In the genomic region with DNA sequence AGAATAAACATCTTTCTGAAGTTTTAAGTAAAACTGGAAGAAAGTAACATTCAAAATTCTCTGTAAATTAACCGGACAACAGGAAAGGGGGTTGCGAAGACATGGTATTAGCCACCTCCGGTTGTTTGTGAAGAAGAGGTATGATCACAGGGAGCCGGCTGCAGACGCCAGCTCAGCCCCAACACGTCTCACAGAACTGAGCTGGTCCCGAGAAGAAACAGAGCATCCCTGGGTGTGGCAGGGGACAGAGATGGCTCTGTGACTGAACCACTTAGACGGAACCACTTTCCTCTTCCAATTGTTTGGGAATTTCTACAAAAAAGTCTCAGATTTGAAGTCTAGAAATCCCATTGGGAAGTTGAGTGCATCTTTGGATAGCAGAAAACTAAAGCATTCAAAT, we compare ENCODE assay signal across 26 mouse cellular contexts. TPM values are rescaled to one million over a fixed set of nuclear protein-coding genes. Genes with fewer than 3 reads are reported as not detected.
DNase-seq lines count a peak whose midpoint lies in the region; ATAC-seq and TF ChIP-seq lines count a peak whose summit lies in the region.
"Had no signal": no experiment of that assay in that cellular context is flagged by ENCODE, and none has a peak within 500 bp of the region (broad histone marks: within the 10 kb centered on the region; RNA-seq: fewer than 3 reads in every experiment).

No protein-coding gene starts in this region.

- peak overlapping the region; percentile 20; the same call in 1 of the 2 replicates for H3K4me3 ChIP-seq in liver, embryonic 11.5 days (ENCODE audit: low read depth, low read length)
- H3K4me3 ChIP-seq in liver, postnatal 0 days (ENCODE audit: low read depth, low read length) = no peak overlapping the region
- no peak overlapping the region for H3K4me3 ChIP-seq in midbrain, postnatal 0 days (ENCODE audit: low read depth, low read length)
- H3K4me3 ChIP-seq: embryonic facial prominence, embryonic 10.5 days; heart, embryonic 12.5 days; limb, embryonic 13.5 days had no signal

- no peaks in the 10 kb centered on the region for H3K36me3 ChIP-seq in liver, embryonic 11.5 days (ENCODE audit: control insufficient read depth, insufficient read depth, low read length)
- H3K36me3 ChIP-seq in liver, postnatal 0 days (replicated peaks; ENCODE audit: insufficient read depth, low read length) = no peaks in the 10 kb centered on the region
- H3K36me3 ChIP-seq in midbrain, postnatal 0 days (ENCODE audit: insufficient read depth, low read length) = no peaks in the 10 kb centered on the region
- H3K36me3 ChIP-seq: embryonic facial prominence, embryonic 10.5 days; forebrain, embryonic 15.5 days; heart, embryonic 12.5 days; limb, embryonic 13.5 days had no signal

- H3K4me2 ChIP-seq in liver, embryonic 11.5 days = peak overlapping the region; percentile 46
- H3K4me2 ChIP-seq in liver, postnatal 0 days (ENCODE audit: low read depth, low read length) = no peak overlapping the region; the same call in 1 of the 2 replicates
- H3K4me2 ChIP-seq in midbrain, postnatal 0 days (ENCODE audit: low read depth, low read length, poor library complexity, severe bottlenecking) = peak overlapping the region; percentile 3; the same call in 1 of the 2 replicates
- H3K4me2 ChIP-seq: forebrain, embryonic 15.5 days; heart, embryonic 12.5 days; limb, embryonic 13.5 days had no signal

- peaks cover 43% of the 10 kb centered on the region for H3K27me3 ChIP-seq in liver, embryonic 11.5 days (replicated peaks; ENCODE audit: control insufficient read depth, insufficient read depth, low read length)
- peaks cover 40% of the 10 kb centered on the region for H3K27me3 ChIP-seq in liver, postnatal 0 days (ENCODE audit: insufficient read depth, low read length)
- H3K27me3 ChIP-seq in midbrain, postnatal 0 days (ENCODE audit: insufficient read depth, low read length) = no peaks in the 10 kb centered on the region; the same call in 1 of the 2 replicates

- TF ChIP-seq CTCF in liver, postnatal 0 days (IDR thresholded peaks at IDR 0.05; ENCODE audit: low read depth) = no peak
- no peak for TF ChIP-seq CTCF in midbrain, postnatal 0 days (IDR thresholded peaks at IDR 0.05)

- no peak for TF ChIP-seq EP300 in liver, postnatal 0 days (IDR thresholded peaks at IDR 0.05; ENCODE audit: low read depth)

- ATAC-seq in liver, embryonic 11.5 days (replicated peaks; ENCODE audit: low FRiP score) = no peak
- ATAC-seq in liver, postnatal 0 days = no peak
- ATAC-seq in midbrain, postnatal 0 days (ENCODE audit: low FRiP score) = no peak
- ATAC-seq: forebrain, embryonic 15.5 days; inflammation-experienced regulatory T-cells, adult 6 months; Patski had no signal

- WGBS in liver, embryonic 11.5 days = 77% methylated on average over 8 of the region's 8 CpGs
- WGBS in liver, postnatal 0 days (ENCODE audit: insufficient replicate concordance) = 74% methylated on average over 8 of the region's 8 CpGs
- 89% methylated on average over 8 of the region's 8 CpGs for WGBS in midbrain, postnatal 0 days

- H3K4me1 ChIP-seq in liver, embryonic 11.5 days (replicated peaks; ENCODE audit: control insufficient read depth, insufficient read depth, low read length) = peaks cover 10% of the 10 kb centered on the region; the same call in 1 of the 2 replicates
- H3K4me1 ChIP-seq in liver, postnatal 0 days (ENCODE audit: insufficient read depth) = peaks cover 11% of the 10 kb centered on the region
- 0 out of 2 replicates have a peak, but pooled peaks cover under 1% of the 10 kb centered on the region for H3K4me1 ChIP-seq in midbrain, postnatal 0 days (ENCODE audit: insufficient read depth, low read length)

- no peaks in the 10 kb centered on the region for H3K9me3 ChIP-seq in liver, embryonic 11.5 days (ENCODE audit: control insufficient read depth, low read length)
- no peaks in the 10 kb centered on the region for H3K9me3 ChIP-seq in liver, postnatal 0 days (ENCODE audit: low read length)
- no peaks in the 10 kb centered on the region for H3K9me3 ChIP-seq in midbrain, postnatal 0 days (ENCODE audit: low read length)
- H3K9me3 ChIP-seq: embryonic facial prominence, embryonic 10.5 days; forebrain, embryonic 15.5 days; heart, embryonic 12.5 days; limb, embryonic 13.5 days had no signal

- intact Hi-C loops in heart, postnatal 25 days (cut with DNase I) = no loop called here

- DNase-seq in heart, adult 11 months = peak; percentile 35
- no peak for DNase-seq in heart, postnatal 25 days (ENCODE audit: low spot score)
- no peak for DNase-seq in liver, embryonic 11.5 days (ENCODE audit: low spot score)
- DNase-seq in liver, postnatal 0 days = no peak
- DNase-seq in brain, adult 2 months (ENCODE audit: low read depth, low spot score) = peak; percentile 46
- DNase-seq in midbrain, postnatal 0 days (ENCODE audit: low spot score) = no peak
- no peak for DNase-seq in right cerebral cortex, postnatal 14 days
- DNase-seq: adrenal gland, adult 2 months; cerebellum, adult 8-10 months; gastrocnemius, postnatal 10 days; heart, postnatal 14 days; kidney, adult 18-20 months; layer of hippocampus, adult 9-11 months; lung, adult 18-20 months; lung, postnatal 10 days; right cerebral cortex, postnatal 4 days; thymus, postnatal 14 days had no signal

- H3K27ac ChIP-seq in liver, embryonic 11.5 days (ENCODE audit: low read depth, low read length) = no peak overlapping the region
- H3K27ac ChIP-seq in liver, postnatal 0 days (ENCODE audit: low read depth) = no peak overlapping the region
- no peak overlapping the region for H3K27ac ChIP-seq in midbrain, postnatal 0 days (ENCODE audit: low read depth, low read length)
- H3K27ac ChIP-seq: embryonic facial prominence, embryonic 10.5 days; forebrain, embryonic 15.5 days; kidney, postnatal 0 days; limb, embryonic 13.5 days had no signal

- no peak overlapping the region for H3K9ac ChIP-seq in liver, embryonic 11.5 days (ENCODE audit: low read depth, low read length)
- H3K9ac ChIP-seq in liver, postnatal 0 days (replicated peaks) = no peak overlapping the region
- H3K9ac ChIP-seq in midbrain, postnatal 0 days (replicated peaks; ENCODE audit: low read length, poor library complexity, severe bottlenecking) = no peak overlapping the region
- H3K9ac ChIP-seq: forebrain, embryonic 15.5 days; heart, embryonic 12.5 days; limb, embryonic 13.5 days had no signal

RNA-seq across cellular contexts. Expression of gene Reln, which starts 3.5 kb away (rescaled TPM):
- 1 to 10 TPM; 3.3 to 3.8 TPM for total RNA-seq in heart, postnatal 25 days (2021)
- 56.2 and 61.7 TPM in 2 replicates for polyA plus RNA-seq in liver, embryonic 11.5 days (2014; fragmentation: Nextera tagmentation; extraction: Ambion mirVana)
- polyA plus RNA-seq in liver, postnatal 0 days (2015; fragmentation: Nextera tagmentation; extraction: Ambion mirVana) = 15.0 and 16.8 TPM in 2 replicates
- 157 and 189 TPM in 2 replicates for total RNA-seq in midbrain, postnatal 0 days (2014; rRNA removed)
- 25.0 and 25.3 TPM in 2 replicates for polyA plus RNA-seq in midbrain, postnatal 0 days (2015; fragmentation: Nextera tagmentation; extraction: Ambion mirVana)
- total RNA-seq: granulocyte monocyte progenitor cell, adult 5-6 weeks; megakaryocyte progenitor cell, adult 5-6 weeks had no signal
- polyA plus RNA-seq: Patski had no signal

Comparison
In these comparisons a context has a peak if more than half of its experiments do, and no peak if none do; other contexts are left out.
1. DNase-seq: peak in heart, adult 11 months (single experiment) and brain, adult 2 months (single experiment); none in heart, postnatal 25 days (single experiment), liver, embryonic 11.5 days (single experiment), liver, postnatal 0 days (single experiment), midbrain, postnatal 0 days (single experiment) and right cerebral cortex, postnatal 14 days (single experiment).